Mouse (Mus musculus) 3134 (cell line): ENCODE data around the gene Plekho2.
A peak's percentile ranks its signal among the peaks of the same experiment; 100 is the strongest.

ENCODE experiments used
- DNase-seq: peaks from one replicate; pipeline ENCODE4 v3.0.0-alpha.2; 2011; ENCODE audit warnings: low spot score; ENCODE audit not compliant: insufficient read length; ENCODE audit errors: extremely low read depth

Plekho2 gene

GRCm38 (mm10) chr9:65579781-65580371, at the start of gene Plekho2:
Gene Plekho2 (minus strand): TSS chr9:65580040.
- DNase-seq = peak; percentile 97

GRCm38 (mm10) chr9:65629025-65629766, 49.4 kb upstream of the Plekho2 start, which contains the start of gene Rbpms2:
Gene Rbpms2 (plus strand): TSS chr9:65629648.
- no peak for DNase-seq

DNA sequence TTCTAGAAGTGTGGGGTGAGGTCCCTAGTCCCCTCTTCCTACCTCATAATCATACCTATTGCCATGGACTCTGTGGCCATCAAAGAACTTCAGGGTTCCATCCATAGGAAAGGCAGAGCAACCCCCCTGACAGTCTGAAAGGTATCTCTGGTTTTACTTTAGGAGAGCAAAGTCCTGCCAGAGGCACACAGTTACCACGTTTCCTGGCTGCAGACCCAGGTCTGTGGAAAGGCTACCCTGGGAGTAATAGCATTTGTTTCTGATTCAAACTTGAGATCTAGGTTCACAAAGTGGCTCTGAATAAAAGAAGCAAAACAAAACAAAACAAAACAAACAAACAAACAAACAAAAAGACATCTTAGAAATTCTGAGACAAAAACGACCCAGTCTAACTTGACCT, 44.4 kb upstream of the Plekho2 start:
- no peak for DNase-seq

DNA sequence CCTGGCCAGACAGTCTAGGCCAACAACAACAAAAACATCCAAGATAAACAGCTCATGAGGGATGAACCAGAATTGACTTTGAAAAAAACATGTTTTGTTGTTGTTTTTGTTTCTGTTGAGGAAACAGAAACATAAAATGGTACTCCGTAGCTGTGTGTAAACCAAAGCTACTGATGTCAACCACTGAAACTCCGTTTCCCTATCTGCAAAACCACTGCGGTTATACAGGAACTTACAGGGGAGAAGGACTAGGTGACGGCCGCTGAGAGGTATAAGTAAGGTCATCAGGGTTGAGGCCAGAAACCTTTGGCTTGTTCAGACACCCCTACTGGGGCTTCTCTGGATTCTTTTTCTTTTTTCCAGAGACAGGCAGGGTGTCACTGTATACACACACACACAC, 43.0 kb upstream of the Plekho2 start:
- no peak for DNase-seq

DNA sequence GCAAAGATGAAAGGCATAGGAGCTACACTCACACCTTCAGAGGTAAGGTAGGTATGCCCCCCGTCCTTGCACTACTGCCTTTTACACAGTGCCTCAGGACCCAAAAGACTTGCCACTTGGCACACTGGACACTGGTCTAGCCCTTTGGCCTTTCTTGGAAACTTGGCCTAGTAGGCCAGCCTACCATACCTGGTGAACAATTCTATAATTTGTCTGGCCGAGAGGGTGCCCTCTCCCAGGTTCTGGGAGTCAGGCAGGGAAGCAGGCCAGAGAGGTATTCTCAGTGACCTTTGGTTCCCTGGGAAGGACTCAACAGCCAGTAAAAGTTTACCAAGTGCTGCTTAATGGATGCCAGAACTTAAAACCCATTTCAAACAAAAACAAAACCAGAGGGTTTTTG, 41.8 kb upstream of the Plekho2 start:
- DNase-seq = no peak

GRCm38 (mm10) chr9:65621196-65621595, 41.4 kb upstream of the Plekho2 start:
- DNase-seq = no peak

DNA sequence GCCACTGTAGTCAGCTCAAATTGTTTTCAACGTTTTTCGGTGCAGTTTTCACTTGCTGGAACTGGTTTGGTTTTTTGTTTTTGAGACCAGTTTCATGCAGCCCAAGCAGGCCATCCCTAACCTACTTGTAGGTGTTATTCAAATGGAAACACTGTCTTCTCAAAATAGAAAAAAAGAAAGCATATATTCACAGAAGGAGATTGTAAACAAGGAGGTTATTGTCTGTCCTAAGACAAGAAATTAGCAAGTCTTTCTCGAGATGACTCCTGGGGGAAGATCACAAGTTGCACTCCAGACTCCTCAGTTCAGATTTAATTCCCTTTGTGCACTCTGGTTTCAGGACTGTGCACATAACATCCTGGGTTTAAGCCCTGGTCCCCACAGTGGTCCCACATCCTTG, 39.5 kb upstream of the Plekho2 start:
- no peak for DNase-seq

GRCm38 (mm10) chr9:65613098-65613497, 33.3 kb upstream of the Plekho2 start:
- DNase-seq = no peak

GRCm38 (mm10) chr9:65611969-65612486, 32.2 kb upstream of the Plekho2 start:
- DNase-seq = no peak

GRCm38 (mm10) chr9:65607120-65607519, 27.3 kb upstream of the Plekho2 start:
- DNase-seq = no peak

- no peak for DNase-seq
Observed at GRCm38 (mm10) chr9:65606321-65607109, 26.7 kb upstream of the Plekho2 start.

DNA sequence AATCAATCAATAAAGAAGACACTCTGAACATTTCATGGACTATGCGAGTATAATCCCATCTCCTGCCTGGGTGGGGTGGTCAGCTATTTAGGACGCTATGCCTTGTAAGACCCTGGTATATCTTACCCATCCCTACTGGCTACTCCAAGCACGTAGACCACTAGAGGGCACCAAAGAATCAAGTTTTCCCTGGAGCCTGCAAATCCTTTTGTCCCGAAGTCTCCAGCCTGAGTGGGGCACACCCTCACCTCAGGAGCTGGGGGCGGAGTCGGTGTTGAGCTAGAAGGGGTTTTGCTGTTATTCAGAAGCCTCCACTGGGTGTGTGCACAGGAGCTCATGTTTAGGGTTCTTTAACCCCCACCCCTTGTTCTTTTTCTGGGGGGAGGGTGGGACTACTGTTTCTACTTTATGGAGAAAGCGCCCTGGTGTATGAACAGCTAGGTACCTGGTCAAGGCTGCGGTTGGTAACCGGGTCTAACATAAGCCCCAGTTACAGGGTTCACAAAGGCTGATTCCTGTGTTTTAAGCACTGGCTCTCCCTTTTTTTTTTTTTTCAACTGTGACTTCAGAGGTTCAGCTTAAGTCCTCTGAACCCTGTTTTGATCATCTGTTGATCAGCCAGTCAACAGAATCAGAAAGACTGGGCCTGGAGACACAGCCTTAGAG, 25.8 kb upstream of the Plekho2 start:
- peak; percentile 45 for DNase-seq

GRCm38 (mm10) chr9:65603401-65604102, 23.7 kb upstream of the Plekho2 start:
- DNase-seq = no peak

DNA sequence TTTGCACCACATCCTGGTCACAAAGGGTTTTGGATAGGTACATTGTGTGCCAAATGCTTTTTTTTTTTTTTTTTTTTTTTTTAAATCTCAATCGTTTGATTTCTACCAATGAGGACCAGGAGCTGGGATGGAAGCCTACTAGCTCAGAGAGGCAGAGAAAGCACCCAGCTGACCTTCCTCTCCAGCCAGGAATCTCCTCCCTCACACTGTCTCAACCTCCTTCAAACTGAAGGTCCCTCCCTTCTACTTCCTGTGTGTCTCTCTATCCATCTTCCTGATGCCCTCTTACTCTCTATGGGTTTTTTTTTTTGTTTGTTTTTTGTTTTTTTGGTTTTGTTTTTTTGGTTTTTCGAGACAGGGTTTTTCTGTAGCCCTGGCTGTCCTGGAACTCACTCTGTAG, 21.1 kb upstream of the Plekho2 start:
- DNase-seq = no peak

DNA sequence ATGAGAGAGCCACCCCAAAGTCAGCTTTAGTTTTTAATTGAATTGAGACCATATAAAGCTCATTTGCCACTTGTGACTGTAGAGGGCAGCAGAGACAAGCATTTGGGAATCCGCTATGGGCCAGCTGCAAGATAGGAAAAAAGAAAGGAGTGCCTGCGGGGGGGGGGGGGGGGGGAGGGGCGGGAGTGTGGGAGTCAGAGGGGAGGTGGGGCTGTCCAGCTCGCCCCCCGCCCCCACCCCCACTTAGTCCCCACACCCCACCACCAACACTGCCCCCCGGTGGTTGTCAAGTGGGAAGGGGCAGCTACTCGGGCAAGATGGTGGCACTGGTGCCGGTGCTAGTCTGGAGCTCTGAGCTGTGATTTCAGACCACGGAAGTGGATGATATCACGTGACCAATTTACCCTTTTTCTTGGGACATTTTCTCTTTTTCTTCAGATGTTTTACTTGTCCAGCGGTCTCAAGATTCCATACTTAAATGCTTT, 19.0 kb upstream of the Plekho2 start:
- no peak for DNase-seq

- DNase-seq = no peak
Observed at GRCm38 (mm10) chr9:65593596-65593995, 13.8 kb upstream of the Plekho2 start.

- no peak for DNase-seq
Observed at GRCm38 (mm10) chr9:65592721-65593120, 12.9 kb upstream of the Plekho2 start.

DNA sequence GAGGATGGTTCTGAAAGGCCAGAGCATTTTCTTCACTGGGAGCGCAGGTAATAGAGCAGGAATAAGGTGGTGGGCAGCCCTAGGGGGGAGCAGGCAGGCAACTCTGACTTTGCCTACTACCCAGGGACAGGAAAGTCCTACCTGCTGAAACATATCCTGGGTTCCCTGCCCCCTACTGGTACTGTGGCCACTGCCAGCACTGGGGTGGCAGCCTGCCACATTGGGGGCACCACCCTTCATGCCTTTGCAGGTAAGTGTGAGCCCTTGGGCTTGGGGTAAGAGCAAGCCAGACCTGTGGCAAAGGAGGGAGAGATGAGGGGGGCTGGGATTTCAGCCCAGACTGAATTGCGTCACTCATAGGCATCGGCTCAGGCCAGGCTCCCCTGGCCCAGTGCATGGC, 9.3 kb upstream of the Plekho2 start:
- no peak for DNase-seq

DNA sequence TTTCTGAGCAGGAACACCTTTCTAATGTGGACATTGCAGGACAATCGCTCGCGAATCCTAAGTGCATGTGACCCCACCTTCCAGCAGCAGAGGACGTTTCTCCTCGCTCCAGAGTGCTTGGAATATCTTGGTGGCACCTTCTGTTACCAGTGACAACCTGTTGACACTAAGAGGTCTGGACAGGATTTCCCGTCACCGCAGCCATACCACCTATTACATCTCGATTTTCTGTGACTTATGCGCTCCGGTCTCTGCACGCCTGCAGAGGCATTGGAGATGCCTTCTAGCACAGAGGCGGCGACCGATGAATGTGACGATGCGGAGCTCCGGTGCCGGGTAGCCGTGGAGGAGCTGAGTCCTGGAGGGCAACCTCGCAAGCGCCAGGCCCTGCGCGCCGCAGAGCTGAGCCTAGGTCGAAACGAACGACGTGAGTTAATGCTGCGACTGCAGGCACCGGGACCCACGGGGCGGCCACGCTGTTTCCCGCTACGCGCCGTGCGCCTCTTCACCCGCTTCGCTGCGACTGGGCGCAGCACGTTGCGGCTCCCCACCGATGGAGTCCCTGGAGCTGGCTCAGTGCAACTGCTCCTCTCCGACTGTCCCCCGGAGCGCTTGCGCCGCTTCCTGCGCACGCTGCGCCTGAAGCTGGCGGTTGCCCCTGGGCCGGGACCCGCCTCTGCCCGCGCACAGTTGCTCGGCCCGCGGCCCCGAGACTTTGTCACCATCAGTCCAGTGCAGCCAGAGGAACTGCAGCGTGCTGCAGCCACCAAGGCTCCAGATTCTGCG, 7.9 kb upstream of the Plekho2 start:
- no peak for DNase-seq

GRCm38 (mm10) chr9:65587270-65587572, 7.4 kb upstream of the Plekho2 start:
- no peak for DNase-seq
